Mouse (Mus musculus) adrenal gland, adult 2 months (tissue): Measurements from ENCODE around the gene 2310034G01Rik. TPM values are rescaled to one million over a fixed set of nuclear protein-coding genes. Genes with fewer than 3 reads are reported as not detected.

Experiments used
- DNase-seq: peaks from one replicate; pipeline ENCODE4 v3.0.0; 2021
- polyA plus RNA-seq: library from polyadenylated mRNA; depleted of rRNA; stranded (reverse); fragments of >200 nt; gene quantifications from 2 replicates; pipeline ENCODE4 v1.2.3, GENCODE M21; 2012
- total RNA-seq, 2 experiments: library from RNA; stranded (reverse); gene quantifications; 2 replicates each; pipeline ENCODE4 v1.2.3; 2021

Gene 2310034G01Rik
- total and polyA plus RNA-seq, 3 experiments = 0.90 to 1.7 (median 1.6) TPM

DNA sequence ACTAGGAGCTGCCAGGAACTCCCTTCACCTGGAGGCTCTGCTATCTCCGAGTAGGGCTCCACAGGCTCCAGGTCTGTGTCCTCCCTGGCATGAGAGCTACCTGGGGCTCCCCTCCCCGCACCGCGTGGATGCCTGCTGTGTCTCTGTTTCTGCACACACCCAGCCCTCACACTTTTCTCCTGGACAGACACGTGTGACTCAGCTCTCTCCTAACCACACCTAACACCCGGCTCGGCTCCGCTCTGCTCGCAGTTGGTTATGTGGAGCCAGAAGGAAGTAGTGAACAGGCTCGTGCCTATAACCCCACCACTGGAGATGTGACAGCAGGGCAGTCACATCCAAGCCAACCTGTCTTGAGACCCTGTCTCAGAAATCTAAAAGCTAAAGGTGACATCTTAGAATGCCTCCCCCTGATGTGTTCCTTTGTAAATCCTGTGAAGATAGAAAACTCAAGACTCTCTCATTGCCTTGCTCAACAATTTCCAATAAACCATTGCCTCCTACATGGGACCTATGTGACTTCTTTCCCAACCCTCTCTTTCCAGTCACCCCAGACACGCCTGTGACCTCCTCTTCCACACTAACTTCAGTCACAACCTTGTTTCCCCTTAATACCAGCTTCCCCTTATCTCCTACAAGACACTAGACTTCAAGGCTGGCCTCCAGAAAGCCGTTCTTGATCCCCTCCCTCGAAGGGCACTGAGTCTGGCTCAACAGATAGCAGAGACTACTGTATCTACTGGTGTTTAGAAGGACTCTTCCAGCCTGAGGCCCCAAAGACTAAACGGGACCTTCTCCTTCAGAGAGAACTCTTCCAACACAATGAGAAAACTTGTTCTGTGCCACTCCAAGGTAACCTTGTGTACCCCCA, 35.0 kb downstream of the 2310034G01Rik start:
- no peak for DNase-seq

DNA sequence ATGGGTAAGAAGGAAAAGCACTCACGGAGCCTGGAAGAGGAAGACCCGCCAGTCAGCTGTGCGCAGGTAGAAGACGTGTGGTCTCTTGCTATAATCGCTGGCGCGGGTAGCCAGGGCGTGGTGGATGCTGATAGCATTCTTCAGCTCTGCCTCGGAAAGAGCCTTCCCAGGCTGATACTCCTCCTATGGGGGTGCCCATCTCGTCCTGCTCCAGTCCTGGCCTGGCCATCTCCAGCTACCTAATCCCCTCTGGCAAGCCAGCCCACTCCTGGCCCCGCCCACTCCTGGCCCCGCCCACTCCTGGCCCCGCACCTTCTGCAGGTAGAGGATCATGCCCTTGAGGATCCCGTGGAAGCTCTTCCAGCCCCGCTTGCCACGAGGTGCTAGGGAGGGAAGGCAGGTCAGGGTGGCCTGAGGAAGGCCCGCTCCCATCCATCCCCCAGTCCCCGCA, 35.9 kb downstream of the 2310034G01Rik start:
- DNase-seq = peak; percentile 24

DNA sequence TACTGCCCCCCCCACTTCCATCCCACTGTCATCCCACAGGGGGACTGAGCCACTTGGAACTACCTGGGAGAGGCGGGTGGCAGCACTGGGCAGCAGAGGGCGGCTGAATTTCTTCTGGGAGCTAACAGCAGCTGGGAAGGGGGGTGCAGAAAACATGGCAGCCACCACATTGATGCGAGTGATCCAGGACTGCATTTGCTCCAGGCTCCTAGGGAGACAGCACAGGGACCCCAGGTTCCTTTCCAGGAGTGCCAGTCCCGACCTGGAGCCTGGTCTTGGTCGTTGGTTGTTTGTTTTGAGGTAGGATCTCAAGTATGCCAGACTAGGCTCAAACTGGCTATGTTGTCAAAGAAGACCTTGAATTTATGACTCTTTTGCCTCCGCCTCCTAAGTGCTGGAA, 36.5 kb downstream of the 2310034G01Rik start:
- DNase-seq = no peak

DNA sequence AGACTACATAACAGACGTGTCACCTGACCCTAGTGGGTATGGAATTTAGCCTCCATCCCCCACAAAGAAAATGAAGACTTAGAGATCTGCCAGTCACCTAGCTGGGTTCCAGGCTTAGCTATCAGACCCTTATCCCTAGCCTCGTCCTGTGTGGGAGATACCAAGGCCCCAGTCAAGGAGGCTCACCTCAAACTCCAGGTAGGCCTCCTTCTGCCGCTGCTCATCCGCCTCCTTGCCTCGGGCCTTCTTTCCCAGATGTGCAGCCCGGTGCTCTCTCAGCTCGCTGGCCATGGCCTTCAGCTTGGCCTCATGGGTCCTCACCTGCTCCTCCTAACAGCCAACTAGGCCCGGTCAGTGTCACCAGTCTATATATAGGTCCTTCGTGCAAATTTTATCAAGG, 37.0 kb downstream of the 2310034G01Rik start:
- no peak for DNase-seq

DNA sequence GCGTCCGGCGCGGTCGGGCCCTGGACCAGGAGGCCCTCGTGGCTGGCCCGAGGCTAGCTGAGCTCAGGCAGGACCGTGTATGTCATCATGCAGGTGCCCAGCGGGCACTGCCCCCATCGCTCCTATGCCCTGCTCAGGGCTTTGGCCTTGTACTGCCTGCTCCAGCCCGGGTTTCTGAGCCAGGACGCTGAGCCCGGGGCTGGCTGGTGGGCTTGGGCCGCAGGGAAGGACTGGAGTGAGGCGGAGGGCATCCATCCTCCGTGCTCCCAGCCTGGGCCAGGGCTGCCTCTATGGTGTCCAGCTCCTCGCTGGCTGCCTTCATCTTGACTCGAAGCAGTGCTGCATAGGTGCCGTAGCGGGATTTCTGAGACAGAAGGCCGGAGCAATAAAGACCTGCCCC, 37.5 kb downstream of the 2310034G01Rik start:
- DNase-seq = peak; percentile 4

DNA sequence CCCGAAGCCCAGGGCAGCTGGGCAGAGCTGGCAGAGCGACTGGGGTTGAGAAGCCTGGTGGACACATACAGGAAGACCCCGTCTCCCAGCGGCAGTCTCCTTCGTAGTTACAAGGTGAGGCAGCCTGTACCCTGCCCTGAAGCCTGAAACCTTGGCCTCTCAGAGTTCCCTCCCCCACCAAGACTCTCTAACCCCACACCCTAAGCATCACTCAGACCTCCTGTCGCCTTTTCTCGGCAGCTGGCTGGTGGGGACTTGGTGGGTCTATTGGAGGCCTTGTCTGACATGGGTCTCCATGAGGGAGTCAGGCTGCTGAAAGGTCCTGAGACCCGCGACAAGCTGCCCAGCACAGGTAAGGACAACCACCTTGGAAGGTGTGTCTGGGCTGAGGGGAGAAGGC, 38.8 kb downstream of the 2310034G01Rik start:
- no peak for DNase-seq

DNA sequence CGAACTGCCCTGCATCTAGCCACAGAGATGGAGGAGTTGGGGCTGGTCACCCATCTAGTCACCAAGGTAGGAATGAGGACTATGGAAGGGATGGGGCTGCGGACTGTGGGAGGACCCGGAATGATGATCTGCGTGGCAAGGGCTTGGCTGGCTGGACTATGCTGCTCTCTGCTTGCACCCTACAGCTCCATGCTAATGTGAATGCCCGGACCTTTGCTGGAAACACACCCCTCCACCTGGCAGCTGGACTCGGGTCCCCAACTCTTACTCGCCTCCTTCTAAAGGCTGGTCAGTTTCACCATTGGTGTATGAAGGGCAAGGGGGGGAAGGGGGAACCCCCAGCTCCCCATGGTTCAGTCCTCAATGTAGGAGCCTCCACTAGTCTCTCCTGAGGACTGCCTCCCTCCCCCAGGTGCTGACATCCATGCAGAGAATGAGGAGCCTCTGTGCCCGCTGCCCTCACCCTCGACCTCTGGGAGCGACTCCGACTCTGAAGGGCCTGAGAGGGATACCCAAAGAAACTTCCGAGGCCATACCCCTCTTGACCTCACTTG, 39.7 kb downstream of the 2310034G01Rik start:
- DNase-seq = no peak

DNA sequence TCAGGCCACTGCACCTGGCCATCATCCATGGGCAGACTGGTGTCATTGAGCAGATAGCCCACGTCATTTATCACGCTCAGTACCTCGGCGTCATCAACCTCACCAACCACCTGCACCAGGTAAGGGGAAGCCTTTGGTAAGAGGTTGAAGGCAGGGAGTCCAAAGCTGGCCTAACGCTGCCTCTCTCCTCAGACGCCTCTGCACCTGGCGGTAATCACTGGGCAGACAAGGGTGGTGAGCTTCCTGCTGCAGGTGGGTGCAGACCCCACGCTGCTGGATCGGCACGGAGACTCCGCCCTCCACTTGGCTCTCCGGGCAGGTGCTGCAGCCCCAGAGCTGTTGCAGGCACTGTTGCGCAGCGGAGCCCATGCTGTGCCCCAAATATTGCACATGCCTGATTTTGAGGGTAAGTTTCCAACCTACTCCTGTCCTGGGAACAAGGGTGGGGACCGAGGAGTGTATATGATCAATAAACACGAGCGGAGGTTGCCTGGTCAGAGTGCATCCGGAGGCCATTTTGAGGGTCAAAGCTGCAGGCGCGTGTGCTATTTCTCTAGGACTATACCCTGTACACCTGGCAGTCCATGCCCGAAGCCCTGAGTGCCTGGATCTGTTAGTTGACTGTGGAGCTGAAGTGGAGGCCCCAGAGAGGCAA, 40.3 kb downstream of the 2310034G01Rik start:
- peak; percentile 7 for DNase-seq

DNA sequence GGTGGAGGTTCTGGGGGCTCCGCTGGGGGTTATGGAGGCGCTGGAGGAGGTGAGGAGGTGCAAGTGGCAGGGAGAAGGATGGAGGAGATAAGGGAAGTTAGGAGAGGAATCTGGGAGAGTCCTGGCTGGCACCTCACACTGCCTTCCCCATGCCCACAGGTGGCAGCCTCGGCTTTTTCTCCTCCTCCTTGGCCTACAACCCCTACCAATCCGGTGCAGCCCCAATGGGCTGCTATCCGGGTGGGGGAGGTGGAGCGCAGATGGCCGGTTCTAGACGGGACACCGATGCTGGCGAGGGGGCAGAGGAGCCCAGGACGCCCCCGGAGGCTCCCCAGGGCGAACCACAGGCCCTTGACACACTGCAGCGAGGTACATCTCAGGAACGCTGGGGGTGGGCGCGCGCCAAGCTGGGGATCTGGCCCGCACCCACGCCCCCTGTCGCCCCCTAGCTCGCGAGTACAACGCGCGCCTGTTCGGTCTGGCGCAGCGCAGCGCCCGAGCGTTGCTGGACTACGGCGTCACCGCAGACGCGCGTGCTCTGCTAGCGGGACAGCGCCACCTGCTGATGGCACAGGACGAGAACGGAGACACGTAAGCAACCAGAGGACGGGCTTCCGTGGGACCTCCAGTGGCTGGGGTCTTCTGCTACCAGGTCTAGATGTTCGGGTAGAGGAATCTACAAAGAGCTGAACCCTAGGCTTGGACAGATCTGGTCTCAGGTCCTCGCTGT, 41.2 kb downstream of the 2310034G01Rik start:
- DNase-seq = peak; percentile 81

DNA sequence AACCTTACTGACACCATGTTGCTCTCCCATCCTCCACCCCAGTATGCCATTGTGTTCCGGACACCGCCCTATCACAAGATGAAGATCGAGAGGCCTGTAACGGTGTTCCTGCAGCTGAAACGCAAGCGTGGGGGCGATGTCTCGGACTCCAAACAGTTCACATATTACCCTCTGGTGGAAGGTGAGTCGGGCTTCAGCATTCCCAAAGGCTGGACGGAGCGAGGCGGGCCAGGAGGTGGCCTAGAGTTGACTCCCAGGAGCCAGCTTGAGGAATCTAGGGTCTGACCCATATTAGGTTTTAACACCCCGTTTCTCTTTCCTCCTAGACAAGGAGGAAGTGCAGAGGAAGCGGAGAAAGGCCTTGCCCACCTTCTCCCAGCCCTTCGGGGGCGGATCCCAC, 41.8 kb downstream of the 2310034G01Rik start:
- peak; percentile 5 for DNase-seq

DNA sequence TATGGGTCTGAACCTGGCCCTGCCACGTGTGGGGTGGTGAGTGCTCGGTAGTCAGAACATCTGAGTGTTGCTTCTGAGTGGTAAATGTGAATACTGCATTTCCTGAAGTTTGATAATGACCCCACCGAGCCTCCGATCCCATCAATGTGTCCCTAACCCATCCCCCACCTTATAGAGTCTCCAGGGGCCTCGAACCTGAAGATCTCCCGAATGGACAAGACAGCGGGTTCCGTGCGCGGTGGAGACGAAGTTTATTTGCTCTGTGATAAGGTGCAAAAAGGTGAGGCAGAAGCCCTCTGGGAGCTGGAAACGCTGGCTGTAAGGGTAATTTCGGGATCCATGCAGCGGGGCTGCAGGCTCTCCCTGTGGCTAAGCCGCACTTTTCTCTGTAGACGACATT, 42.3 kb downstream of the 2310034G01Rik start:
- DNase-seq = no peak

DNA sequence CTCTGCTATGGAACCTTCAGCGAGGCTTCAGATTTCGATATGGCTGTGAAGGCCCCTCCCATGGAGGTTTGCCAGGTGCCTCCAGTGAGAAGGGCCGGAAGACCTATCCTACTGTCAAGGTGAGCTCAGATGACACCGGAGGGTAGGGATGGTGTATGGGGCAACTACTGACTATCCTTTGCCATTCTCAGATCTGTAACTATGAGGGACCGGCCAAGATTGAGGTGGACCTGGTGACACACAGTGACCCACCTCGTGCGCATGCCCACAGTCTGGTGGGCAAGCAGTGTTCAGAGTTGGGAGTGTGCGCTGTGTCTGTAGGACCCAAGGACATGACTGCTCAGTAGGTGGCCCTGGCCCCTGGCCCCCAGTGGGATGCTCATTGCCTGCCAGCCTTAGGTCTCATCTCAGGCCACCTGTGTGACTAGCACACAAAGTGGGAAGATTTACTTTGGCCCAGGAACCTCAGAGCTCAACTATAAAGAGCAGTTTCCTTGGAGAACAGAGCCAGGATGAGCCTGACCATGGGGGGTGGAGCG, 43.3 kb downstream of the 2310034G01Rik start:
- DNase-seq = no peak

DNA sequence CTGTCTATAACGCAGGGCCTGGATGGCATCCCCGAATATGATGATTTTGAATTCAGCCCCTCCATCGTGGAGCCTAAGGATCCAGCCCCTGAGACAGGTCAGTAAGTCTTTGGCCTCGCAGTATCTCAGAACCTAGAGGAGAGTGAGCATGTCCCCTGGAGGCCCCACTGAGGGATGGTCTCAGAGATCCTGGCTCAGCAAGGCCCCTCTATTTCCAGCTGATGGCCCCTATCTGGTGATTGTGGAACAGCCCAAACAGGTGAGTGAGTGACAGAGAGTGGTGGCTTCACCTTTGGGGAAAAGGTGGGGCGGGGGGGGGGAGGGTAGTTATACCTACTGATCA, 43.9 kb downstream of the 2310034G01Rik start:
- DNase-seq = no peak

DNA sequence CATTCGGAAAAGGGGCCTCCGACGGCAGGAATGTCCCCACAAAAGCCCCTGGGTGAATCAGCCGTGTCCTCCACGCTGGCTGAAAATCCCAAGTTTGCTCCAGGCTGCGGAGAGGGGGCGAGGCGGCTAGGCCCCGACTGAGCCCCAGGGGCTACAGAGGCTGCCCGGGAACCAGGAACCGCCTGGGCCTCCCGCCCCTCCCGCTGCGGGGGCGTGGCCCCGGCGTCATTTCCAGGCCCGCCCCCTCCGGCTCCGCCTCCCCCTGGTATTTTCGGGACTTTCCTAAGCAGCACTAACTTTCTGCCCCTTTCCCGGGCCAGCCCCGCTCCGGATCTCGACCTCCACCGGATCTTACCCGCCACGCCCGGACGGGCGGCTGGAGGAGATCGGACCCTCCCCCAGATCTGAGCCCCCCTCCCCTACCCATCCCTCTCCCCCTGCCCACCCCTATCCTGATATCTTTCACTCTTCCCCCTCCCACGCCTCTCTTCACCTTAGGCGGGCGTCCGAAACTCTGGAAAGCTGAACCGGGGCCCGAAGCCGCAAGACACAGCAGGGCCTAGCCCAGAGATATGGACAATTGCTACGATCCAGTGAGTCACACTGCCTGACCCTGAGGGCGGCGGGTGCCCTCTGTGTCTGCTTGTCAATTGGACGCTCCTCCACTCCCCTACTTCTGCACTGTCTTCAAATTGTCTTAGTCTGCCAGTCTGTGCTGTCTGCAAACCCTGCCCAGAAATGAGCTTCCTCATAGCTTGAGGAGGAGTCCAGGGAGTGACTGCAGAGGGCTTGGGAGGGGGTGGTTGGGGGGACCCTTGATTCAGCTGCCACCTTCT, 44.5 kb downstream of the 2310034G01Rik start:
- peak; percentile 95 for DNase-seq

DNA sequence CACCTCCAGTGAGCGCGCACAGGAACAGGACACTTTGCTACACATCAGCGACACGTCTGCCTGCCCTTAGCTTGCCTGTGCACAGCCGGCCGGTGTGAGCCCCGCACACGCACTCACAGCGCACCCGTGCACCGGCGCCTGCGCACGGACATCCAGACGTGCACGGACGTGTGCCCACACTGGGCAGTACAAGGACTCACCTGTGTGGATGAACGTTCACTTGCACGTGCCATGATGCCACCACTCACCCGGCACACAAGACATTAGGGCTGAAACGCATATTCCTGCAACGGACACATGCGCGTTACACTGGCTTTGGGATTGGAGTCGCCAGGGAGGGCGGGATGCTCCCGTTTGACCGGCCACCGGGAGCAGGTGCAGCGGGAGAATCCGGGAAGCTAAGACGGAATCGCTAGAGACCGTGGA, 45.2 kb downstream of the 2310034G01Rik start:
- no peak for DNase-seq

DNA sequence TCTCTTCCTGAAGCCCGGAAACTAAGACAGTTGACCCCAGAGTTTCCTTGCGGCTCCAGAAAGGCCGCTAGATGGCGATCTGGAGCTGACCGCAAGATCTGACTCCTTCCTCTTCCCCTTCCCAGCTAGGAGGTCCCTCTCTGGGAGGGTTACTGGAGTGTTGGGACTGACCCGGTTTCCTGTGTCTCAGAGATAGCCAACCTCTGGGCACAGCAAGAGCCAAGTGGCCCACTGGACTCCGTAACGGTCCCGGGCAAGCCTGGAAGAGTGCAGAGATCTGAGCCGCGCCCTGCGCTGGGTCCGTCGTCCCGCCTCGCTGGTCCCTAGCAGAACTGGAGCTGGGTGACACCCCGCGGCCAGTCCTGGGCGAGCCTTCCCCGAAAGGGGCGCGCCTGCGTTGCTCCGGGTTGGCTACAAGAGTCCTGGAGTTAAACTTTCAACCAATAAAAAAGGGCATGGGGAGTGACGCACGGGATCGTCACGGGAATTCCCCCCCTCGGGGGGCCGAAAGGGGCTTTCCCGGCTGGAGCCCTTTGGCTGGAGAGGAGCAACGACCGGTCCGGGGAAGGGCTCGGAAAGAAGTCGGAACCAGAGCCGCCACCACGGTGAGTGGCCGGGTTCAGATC, 45.8 kb downstream of the 2310034G01Rik start, which contains the start of gene Nfkb2:
Nfkb2 (plus strand) TSS at position 105 of the 626 bp plus-strand sequence.
- DNase-seq = peak; percentile 98

DNA sequence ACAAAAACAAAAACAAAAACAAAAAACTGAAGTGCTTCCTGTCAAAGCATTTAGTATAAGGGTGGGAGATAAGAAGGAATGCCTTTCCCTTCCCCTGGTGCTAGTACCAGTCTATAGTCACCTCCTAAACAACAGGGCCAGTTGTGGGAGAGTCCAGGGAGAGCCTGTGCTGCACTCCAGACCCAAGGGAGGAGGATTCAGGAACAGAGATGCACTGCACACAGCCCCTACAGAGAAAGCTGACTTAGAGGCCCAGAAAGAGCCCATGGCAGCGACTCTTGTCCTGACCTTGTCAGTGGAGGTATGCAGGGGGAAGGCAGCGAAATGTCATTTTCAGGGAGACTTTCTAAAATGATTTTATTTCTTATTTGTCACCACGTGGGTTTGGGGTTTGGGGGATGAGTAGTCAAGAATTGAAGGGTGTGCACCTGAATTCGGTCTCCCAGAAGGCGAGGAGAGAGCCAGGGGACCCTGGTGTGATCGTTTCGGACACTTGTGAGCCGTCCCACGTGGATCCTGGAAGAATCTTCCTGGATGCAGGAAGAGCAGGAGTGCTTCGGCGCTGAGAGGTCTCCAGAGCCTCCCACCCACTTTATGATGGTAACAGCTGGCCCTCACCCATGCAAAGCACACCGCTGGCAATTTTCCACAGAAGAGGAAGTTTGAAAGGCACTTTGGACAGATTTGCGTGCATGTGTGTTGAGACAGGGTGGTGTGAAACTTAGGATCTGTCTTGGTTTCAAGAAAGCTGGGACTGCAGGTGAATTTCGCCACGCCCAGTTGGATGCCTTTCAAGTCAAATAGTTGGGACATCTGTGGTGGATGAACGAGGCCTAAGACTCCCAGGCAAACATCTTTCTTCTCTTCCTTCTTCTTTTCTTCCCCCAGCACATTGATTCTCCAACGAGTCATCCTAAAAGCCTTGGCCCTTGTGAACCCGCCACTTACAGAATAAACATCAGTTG, 46.6 kb downstream of the 2310034G01Rik start:
- DNase-seq = no peak

DNA sequence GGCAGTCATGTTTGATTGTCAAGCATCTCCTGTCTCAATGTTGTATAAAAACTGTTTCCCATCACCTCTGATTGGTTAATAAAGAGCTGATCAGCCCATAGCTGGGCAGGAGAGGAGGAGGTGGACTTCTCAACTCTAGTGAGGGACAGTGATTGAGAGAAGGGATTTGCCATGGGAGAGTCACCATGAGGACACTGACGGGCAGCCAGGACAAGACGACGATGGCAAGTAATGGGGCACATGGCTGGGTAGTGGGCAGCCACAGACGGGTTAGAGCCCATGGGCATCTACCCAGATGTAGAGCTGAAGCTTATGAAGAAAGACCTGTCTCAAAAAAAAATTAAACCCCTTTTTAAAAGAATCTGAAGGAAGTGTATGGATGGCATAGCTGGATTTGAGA, 47.6 kb downstream of the 2310034G01Rik start:
- DNase-seq = no peak

DNA sequence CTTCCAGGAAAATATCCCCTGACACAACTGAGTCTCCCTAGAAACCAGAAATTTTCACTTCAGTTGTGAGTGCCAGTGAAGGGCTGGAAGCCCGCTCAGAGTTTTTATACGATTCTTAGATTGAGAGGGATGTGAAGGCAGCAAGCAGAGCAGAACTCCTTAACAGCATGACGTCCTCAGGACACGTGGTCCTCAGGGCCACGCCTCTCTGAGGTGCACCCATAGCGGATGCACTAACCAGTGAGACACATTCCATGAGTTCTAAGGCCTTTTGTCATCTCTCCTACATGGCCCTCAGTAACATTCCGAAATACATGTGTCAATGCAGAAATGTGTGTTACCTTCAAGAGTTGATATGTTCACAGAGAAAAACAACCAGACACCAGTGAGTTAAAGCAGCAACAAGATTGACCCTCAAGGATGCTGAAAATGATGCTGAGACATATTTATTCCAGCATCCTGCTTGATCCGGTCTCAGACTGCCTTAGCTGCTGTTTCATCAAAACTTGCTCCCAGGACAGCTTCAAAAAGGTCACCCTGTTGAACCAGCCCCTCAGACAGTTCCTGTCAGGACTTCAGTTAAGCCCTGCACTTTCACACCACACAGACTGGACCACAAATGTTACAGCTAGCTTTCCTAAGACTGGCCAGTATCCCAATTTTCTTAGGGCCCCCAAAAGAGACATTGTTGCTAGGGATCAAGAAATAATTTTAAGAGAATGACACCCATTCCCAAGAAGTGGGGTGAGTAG, 49.6 kb downstream of the 2310034G01Rik start:
- DNase-seq = no peak
